Mouse (Mus musculus) MEL (cell line): Measurements from ENCODE around the gene Slc16a14.

Experiments
- BHLHE40 ChIP-seq: IDR thresholded peaks from 2 replicates; pipeline ENCODE4 v1.6.1; 2012; ENCODE audit warnings: low read depth, mild to moderate bottlenecking, inconsistent platforms, low read length, improper control_type of control experiment, borderline replicate concordance
- EP300 ChIP-seq, 2 experiments: IDR thresholded peaks; 2 replicates each; pipeline ENCODE4 v1.6.1; 2011; ENCODE audit warnings: improper control_type of control experiment in 2 of 2, low read length in 2 of 2, low read depth in 1 of 2, mild to moderate bottlenecking in 1 of 2
- MYB ChIP-seq: IDR thresholded peaks from 2 replicates; pipeline ENCODE4 v1.6.1; 2011; ENCODE audit warnings: mild to moderate bottlenecking, low read depth, low read length, improper control_type of control experiment
- USF1 ChIP-seq: IDR thresholded peaks from 2 replicates; pipeline ENCODE4 v1.6.1; 2014; ENCODE audit warnings: low read depth, mild to moderate bottlenecking, inconsistent platforms, low read length, improper control_type of control experiment, moderate library complexity
- USF2 ChIP-seq, 2 experiments: IDR thresholded peaks; 2 replicates each; pipeline ENCODE4 v1.6.1; 2011 to 2012; ENCODE audit warnings: improper control_type of control experiment in 2 of 2, low read length in 2 of 2, borderline replicate concordance in 1 of 2, inconsistent platforms in 1 of 2, low read depth in 1 of 2, mild to moderate bottlenecking in 1 of 2; ENCODE audit not compliant: insufficient read depth in 1 of 2

DNA sequence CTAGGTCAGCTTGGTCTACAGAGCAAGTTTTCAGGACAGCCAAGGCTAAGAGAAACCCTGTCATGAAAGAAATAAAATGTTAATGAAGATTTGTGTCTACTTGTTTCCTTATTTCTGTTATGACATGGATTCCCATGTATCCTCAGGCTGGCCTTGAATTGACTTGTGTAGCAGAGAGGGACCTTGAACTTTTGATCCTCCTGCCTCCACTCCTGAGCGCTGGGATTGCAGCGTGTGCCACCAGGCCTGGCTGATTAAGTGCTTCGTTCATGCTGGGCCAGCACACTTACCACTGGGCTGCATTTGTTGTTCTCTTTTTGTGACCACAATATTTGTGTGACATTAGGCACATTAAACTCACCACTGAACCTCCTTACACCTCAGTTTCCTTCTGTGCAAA is 16.1 kb downstream of the Slc16a14 start:
- TF ChIP-seq MYB (no peak), USF2 (IDR thresholded peaks at IDR 0.05; ENCODE audit: borderline replicate concordance in 1 of 2, insufficient read depth in 1 of 2, low read depth in 1 of 2, low read length in 2 of 2) (no peak), EP300 (IDR thresholded peaks at IDR 0.05; ENCODE audit: low read depth in 1 of 2, low read length in 2 of 2) (no peak), BHLHE40 (no peak), USF1 (no peak)
